Mouse (Mus musculus): ENCODE data around the gene 5830473C10Rik.
"Not testable (repeated sequence)": the region's sequence is repeated elsewhere in the genome, so short reads cannot be mapped to it uniquely, and the experiment has no call there.

Gene 5830473C10Rik

GRCm38 (mm10) chr5:90596155-90596554 is 35.2 kb downstream of the 5830473C10Rik start:
- DNase-seq: no peak

- DNase-seq: peak in 1 of 2 experiments; percentile 66
Measured at GRCm38 (mm10) chr5:90601469-90601868, 40.6 kb downstream of the 5830473C10Rik start.

- peak in 1 of 2 experiments; percentile 35 for DNase-seq
Measured at GRCm38 (mm10) chr5:90603407-90603923, 42.6 kb downstream of the 5830473C10Rik start.

GRCm38 (mm10) chr5:90608906-90609305 is 48.0 kb downstream of the 5830473C10Rik start:
- DNase-seq: peak; percentile 21 to 66

DNA sequence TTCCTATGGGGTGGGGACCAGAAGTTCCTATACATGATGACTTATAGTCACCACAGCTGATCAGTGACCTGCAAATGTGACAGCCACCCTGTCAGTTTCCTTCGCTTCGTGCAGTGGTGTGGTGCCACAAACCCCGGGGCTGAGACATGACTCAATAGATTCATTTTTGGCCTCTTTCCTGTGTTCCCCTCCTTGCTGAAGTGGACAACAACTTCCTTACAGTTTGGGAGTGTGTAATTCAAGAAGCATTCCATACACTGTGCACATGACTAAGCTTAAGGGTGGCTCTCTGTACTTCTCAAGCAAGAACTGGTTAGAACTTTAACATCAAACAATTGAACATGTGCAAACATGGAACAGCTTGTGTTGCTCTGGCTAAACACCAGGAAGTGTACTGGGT is 50.5 kb downstream of the 5830473C10Rik start:
- DNase-seq: no peak

DNA sequence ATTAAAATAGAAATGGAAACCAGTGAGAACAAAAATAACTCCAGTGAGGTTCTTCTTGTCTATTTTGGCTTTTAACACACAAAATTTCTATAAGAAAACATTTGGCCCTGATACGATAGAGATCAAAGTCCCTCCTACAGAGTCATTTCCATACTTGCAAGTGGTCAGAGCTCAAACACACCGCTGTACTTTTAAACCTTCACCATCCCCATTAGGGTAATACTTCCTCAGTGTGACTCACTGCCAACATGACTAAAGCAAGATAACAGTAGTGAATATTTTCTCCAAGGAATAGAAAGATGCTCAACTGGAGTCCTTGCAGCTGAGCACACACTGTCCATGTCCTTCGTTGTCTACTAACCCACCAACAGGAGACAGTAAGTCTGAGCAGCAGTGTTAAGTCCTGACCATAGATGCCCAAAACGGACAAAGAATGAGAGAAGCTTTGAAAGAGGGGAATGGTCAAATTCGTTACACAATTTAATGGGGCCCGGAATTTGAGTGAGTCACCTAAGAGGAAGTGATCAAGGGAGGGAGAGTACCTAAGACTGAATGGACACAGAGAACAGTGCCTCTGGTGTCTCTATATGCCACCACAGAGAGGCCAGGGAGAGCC is 51.2 kb downstream of the 5830473C10Rik start:
- DNase-seq: no peak

- not testable (repeated sequence) for DNase-seq
Measured at GRCm38 (mm10) chr5:90612751-90613150, 51.8 kb downstream of the 5830473C10Rik start.

- DNase-seq: no peak
Measured at GRCm38 (mm10) chr5:90617859-90618258, 57.0 kb downstream of the 5830473C10Rik start.

- DNase-seq: no peak
Measured at GRCm38 (mm10) chr5:90621316-90621715, 60.4 kb downstream of the 5830473C10Rik start.

GRCm38 (mm10) chr5:90621726-90622125 is 60.8 kb downstream of the 5830473C10Rik start:
- no peak for DNase-seq

DNA sequence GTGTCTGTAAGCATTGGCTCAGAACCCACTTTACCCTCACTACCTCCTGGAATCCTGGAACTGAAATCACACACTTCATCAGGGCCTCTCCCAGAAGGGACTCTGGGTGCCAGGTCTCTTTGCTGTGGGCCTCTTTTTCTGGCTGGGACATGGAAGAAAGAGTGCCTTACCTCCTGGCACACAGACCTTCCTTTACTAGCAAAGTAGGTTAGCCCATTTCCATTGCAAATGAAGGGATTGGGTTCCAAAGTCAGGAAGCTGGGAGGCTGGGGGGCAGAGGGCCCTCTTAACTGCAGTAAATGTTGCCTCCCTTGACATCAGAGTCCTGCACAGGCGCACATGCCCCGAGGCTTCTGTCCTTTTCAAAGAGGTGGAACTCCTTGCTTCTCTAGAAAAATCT is 62.3 kb downstream of the 5830473C10Rik start:
- DNase-seq: no peak

DNA sequence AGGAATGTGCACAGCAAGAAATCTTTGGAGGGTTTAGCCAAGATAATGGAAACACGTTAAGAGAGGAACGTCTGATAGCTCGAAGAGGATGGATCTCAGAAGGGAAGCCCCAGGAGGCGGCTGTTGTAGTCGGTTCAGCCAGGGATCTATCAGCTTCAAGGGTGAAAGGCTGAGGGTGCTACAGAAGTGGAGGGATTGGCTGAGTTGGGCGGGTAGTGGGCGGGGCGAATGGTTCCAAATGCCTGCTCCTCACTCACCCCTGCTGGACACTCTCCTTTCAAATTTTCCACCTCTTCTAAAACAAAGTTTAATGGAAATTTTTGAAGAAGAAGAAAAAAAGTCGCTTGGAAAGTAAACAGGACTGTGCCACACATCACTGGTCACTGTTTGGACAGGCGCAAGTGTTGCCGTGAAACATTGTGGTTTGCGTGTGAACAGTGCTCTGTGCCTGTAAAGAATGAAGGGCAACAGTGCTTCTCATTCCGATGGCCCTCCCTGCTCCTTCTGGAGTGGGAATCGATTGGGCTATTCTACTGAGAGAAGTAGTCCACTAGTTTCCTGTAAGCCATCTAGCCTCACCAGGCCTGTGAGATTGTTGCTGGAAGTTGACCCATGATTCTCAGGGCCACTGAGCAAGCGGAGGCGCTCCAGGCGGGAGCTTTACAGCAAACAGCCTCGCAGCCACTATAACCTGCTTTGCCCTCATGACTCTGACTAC is 64.0 kb downstream of the 5830473C10Rik start:
- DNase-seq: no peak

DNA sequence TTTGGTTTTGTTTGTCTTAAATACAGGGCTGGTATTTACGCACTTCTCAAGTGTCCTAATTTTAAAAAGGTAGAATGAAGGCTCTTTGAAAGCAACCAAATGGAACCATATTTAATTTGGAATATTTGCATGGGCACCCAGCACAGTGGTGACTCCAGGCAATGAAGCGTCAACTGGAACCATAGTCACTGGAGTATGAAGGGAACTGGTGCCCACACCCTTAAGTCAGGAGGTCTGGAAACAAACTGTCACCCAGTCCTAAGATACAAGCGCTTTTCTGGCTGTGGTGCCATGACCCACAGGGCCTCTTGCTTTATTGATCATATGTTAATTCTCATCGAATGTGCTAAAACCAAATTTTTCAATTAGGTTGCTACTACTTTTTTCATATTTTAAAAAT is 66.5 kb downstream of the 5830473C10Rik start:
- no peak for DNase-seq

GRCm38 (mm10) chr5:90628011-90628410 is 67.1 kb downstream of the 5830473C10Rik start:
- DNase-seq: no peak

DNA sequence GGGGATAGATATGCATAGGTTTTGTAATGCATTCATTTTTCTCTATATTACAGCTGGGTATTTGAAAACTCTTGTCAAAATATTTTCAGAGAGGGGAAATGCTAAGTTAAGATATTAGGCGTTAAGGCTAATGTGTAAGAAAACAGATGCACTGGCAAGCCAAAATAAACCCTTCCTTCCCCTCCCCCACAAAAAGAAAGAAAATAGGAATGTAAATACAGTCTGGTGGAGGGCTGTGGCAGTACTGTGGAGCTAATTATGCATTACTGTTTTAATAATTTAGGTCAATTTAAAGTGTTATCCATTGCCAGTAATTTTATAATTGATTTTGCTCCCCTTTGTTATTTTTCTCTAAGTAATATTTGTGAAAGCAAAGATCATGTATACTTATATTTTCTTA is 67.6 kb downstream of the 5830473C10Rik start:
- DNase-seq: no peak

DNA sequence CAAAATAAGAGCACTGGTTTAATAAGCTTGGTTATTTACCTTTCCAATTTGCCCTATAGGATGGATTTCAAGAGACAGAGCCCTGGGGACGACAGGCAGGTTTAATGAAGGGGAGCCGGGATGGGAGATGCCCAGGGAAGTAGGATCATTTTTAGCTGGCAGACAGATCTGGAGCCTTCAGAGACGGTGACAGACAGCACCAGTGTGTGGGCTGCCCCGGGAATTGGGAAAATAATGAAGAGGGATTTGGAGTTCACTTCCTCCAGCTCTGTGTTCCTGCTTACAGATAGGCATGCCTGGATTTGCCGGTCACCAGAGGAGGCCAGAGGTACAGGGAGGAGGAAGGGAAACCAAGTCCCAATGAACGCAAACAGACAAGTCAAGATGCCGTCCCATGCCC is 74.0 kb downstream of the 5830473C10Rik start:
- DNase-seq: no peak

DNA sequence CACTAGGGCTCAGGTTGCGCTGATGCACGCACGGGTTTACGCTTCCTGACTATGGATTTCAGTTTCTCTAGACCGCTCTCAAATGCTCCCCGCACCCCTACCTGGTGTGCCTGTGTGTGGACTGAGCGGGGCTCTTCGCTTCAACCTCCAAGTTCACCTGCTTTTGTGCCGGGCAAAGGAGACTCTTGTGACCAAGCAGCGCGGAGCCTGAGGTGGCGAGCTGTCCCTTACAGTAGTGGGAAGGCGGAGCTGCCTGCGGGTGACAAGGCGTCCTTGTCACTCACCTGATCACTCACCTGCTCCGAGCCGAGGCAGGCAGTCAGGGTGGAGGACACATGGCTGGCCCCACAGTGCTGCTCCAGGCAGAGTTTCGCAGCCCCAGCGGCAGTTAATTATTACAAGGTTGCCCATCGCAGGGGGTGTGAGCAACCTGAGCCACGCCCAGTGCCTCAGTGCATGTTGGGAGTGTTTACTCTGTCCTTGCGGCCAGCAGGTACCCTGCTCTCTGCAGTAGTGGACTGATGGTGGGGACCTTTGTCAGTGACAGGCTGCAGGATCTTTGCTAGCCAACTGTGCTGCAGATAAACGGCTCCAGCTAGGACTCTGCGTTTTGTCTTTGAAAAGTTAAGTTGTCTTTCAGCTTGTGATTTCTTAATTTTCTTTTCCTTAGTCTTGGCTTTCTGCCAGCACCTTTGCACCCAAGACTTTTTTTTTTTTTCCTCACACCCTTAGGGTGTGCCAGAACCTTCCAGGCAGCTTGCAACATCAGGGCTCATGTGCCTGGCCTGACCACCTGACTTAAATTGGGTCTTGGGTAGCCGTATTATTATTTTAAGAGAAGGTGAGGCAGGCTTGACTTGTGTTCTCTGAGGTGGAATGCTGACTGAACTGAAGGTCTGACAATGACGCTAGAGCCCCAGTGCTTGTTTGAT is 79.6 kb downstream of the 5830473C10Rik start, which contains the start of gene Rassf6:
TSS of gene Rassf6 (minus strand) at position 372 of the 932 bp plus-strand sequence.
- DNase-seq: peak; percentile 70 to 88

GRCm38 (mm10) chr5:90641218-90641610 is 80.3 kb downstream of the 5830473C10Rik start:
- no peak for DNase-seq

- no peak for DNase-seq
Measured at GRCm38 (mm10) chr5:90645579-90645978, 84.7 kb downstream of the 5830473C10Rik start.

- no peak for DNase-seq
Measured at GRCm38 (mm10) chr5:90646398-90646797, 85.5 kb downstream of the 5830473C10Rik start.
